Mouse (Mus musculus): ENCODE data around the gene Eea1. TPM values are rescaled to one million over a fixed set of nuclear protein-coding genes. Genes with fewer than 3 reads are reported as not detected.
"Not testable (repeated sequence)": the region's sequence is repeated elsewhere in the genome, so short reads cannot be mapped to it uniquely, and the experiment has no call there.

Eea1 gene
- polyA plus RNA-seq, 1 experiment from 2014 or later: 25.6 TPM

GRCm38 (mm10) chr10:96076461-96076860 is 136.0 kb downstream of the Eea1 start:
- 25% methylated on average over 3 of the region's 3 CpGs for WGBS
- H3K4me2 ChIP-seq: no peak overlapping the region
- H3K4me1 ChIP-seq: peaks cover 12% of the 10 kb centered on the region
- H3K4me3 ChIP-seq (replicated peaks): no peak overlapping the region
- ATAC-seq (ENCODE audit: low FRiP score): no peak
- no peak overlapping the region for H3K27ac ChIP-seq (replicated peaks)
- no peaks in the 10 kb centered on the region for H3K36me3 ChIP-seq
- no peaks in the 10 kb centered on the region for H3K9me3 ChIP-seq (replicated peaks)
- H3K27me3 ChIP-seq (replicated peaks): no peaks in the 10 kb centered on the region
- no peak overlapping the region for H3K9ac ChIP-seq (replicated peaks)

- H3K27ac ChIP-seq (replicated peaks); H3K27me3 ChIP-seq (replicated peaks); H3K9me3 ChIP-seq (replicated peaks); H3K4me3 ChIP-seq (replicated peaks); H3K9ac ChIP-seq (replicated peaks); H3K36me3 ChIP-seq; H3K4me2 ChIP-seq: not testable (repeated sequence)
- 87% methylated on average over 6 of the region's 6 CpGs for WGBS
- peaks cover 12% of the 10 kb centered on the region for H3K4me1 ChIP-seq
- ATAC-seq (ENCODE audit: low FRiP score): peak; percentile 100
Measured at GRCm38 (mm10) chr10:96077480-96078066, 137.1 kb downstream of the Eea1 start.

DNA sequence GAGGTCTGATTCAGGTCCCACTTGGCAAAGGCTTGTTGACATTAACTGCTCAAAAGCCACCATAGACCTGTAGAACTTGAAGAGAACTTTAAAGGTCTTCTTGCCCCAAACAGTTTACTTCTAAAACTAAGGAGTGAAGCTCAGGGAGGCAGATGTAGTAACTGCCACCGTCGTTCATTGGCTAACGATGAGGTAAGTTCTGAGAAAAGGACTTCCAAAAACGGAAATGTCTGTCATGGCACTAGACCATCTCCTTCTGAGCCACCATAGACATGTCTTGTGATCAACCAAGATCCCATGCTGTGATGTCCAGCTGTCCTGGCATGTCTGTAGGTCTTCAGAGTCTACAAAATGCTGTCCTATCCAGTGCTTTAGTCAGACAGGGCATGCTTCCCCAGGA is 139.4 kb downstream of the Eea1 start:
- Histone ChIP-seq H3K4me2 (no peak overlapping the region), H3K27me3 (replicated peaks) (no peaks in the 10 kb centered on the region), H3K36me3 (no peaks in the 10 kb centered on the region), H3K4me1 (peaks cover 12% of the 10 kb centered on the region), H3K9ac (replicated peaks) (no peak overlapping the region), H3K9me3 (replicated peaks) (no peaks in the 10 kb centered on the region), H3K27ac (replicated peaks) (no peak overlapping the region), H3K4me3 (replicated peaks) (no peak overlapping the region)
- ATAC-seq (ENCODE audit: low FRiP score): no peak
- WGBS: 92% methylated on average over 4 of the region's 4 CpGs

DNA sequence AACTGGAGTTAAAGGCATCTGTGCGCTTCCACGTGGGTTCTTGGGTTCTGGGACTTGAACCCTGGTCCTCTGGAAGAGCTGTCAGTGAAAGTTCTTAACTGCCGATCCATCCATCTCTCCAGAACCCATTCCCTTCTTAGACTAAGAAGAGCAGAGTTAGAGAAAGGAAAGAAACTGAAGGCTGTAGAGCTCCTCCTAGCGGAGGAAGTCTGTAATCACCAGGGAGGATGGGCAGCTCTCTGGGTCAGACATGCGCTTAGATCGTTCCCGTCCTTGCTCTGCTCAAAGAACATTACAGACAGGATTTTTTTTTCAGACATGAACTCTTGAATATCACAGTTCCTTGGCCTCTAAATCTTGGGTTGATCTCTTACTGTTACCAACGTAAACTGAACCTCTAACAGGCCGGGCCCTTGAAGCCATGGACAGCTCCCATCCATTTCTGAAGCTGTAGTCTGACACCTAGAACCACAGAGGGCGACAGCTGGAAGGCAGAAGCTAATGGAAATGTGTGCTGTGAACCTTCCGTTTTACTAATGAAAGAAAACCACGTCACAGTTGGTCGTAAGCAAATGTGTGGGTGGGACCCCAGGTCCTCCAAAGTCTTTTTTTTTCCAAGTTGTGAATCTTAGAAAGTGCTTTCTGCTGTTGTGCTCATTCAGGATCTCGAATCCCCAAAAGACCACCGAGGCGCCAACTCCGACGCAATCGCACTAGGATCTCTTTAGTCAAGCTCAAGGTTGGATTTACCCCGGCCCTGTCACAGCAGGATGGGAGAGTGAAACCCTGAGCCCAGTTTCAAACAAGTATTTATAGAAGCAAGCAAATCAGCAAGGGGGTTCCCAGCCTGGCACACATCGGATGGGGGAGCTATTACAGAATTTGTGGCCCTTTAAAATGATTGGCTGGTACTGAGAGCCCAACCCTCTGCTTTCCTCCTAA is 140.3 kb downstream of the Eea1 start:
- Histone ChIP-seq H3K9me3 (replicated peaks) (no peaks in the 10 kb centered on the region), H3K4me2 (no peak overlapping the region), H3K27me3 (replicated peaks) (no peaks in the 10 kb centered on the region), H3K27ac (replicated peaks) (no peak overlapping the region), H3K4me3 (replicated peaks) (no peak overlapping the region), H3K36me3 (no peaks in the 10 kb centered on the region), H3K4me1 (peaks cover 9% of the 10 kb centered on the region), H3K9ac (replicated peaks) (no peak overlapping the region)
- WGBS: 66% methylated on average over 21 of the region's 21 CpGs
- ATAC-seq (ENCODE audit: low FRiP score): no peak

DNA sequence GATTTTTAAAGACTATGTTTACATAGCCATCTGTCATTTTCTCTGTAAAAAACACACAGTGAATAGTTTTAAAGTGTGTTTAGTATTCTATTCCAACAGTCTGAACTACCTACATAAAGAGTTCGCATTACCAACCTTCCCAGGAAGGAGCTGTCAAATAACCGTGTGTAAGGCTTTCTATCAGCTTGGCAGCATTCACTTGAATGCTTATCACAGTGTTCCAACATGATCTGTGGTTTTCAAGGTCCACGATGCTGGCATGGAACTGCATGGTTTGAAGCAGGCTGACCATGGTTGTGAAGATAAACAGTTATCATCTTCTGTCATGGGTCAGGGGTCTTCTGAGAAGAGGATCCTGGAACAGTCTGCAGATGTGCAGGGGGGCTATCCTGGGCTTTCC is 141.8 kb downstream of the Eea1 start:
- no peak overlapping the region for H3K9ac ChIP-seq (replicated peaks)
- no peak overlapping the region for H3K27ac ChIP-seq (replicated peaks)
- no peak overlapping the region for H3K4me3 ChIP-seq (replicated peaks)
- no peak overlapping the region for H3K4me2 ChIP-seq
- no peak for ATAC-seq (ENCODE audit: low FRiP score)
- H3K36me3 ChIP-seq: no peaks in the 10 kb centered on the region
- whole genome bisulfite sequencing: 90% methylated on average over 3 of the region's 3 CpGs
- no peaks in the 10 kb centered on the region for H3K4me1 ChIP-seq
- H3K27me3 ChIP-seq (replicated peaks): no peaks in the 10 kb centered on the region
- H3K9me3 ChIP-seq (replicated peaks): no peaks in the 10 kb centered on the region

DNA sequence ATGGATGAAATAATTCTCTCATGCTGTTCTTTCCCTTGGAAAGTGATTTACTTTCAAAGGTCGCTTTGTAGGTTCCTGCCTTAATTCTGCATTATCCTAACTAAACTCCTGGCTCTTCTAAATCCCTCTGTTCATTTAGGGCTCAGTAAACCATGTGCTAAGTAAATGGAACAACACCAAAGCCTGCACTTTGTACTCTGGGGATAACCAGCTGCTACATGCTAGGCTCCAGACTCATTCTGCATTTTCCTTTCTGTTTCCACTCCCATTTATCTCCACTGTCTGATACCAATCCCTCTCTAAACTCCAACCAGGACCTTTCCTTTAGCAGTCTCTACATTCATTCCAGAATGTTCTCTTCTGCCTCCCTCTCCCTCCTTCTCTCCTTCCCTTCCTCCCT is 149.3 kb downstream of the Eea1 start:
- Histone ChIP-seq H3K4me1 (peaks cover 5% of the 10 kb centered on the region), H3K9ac (replicated peaks) (no peak overlapping the region), H3K4me3 (replicated peaks) (no peak overlapping the region), H3K27me3 (replicated peaks) (no peaks in the 10 kb centered on the region), H3K36me3 (no peaks in the 10 kb centered on the region), H3K27ac (replicated peaks) (no peak overlapping the region), H3K4me2 (no peak overlapping the region), H3K9me3 (replicated peaks) (no peaks in the 10 kb centered on the region)
- 70% methylated on average over 1 of the region's 1 CpGs for WGBS
- ATAC-seq (ENCODE audit: low FRiP score): no peak

GRCm38 (mm10) chr10:96090388-96090787 is 149.9 kb downstream of the Eea1 start:
- WGBS: 68% methylated on average over 3 of the region's 3 CpGs
- H3K27ac ChIP-seq (replicated peaks): no peak overlapping the region
- no peak for ATAC-seq (ENCODE audit: low FRiP score)

DNA sequence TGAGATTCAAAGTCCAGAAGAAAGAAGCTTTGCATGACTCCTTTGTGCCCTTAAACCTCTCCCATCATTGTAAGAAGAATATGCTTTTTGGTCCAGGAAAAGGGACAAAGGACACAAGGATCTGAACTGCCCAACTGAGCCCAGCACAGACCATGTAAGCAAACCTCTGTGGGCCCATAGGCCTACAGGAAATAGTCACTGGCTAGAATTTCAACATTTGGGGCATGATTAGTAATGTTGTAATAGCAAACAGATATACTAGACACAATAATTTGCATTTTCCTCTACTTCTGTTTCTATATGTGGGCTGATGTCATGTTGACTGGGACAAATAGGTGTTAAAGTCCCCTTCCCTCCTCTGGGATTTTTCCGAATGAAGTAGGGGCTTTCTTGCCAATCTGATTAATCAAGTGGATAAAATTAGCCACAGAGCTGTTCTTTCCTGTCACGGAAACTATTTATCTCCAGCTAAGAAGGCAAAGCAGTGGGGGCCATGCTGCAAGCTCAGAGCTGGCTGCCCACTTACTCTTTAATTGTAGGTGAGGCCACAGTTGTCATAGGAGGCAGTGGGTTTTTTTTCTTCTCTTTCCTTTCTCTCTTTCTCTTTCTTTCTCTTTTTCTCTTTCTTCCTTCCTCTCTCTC is 153.6 kb downstream of the Eea1 start:
- ATAC-seq (ENCODE audit: low FRiP score): no peak
- H3K4me1 ChIP-seq: peaks cover 5% of the 10 kb centered on the region
- WGBS: 41% methylated on average over 2 of the region's 2 CpGs
- no peak overlapping the region for H3K4me2 ChIP-seq
- no peak overlapping the region for H3K27ac ChIP-seq (replicated peaks)
- H3K27me3 ChIP-seq (replicated peaks): no peaks in the 10 kb centered on the region
- no peak overlapping the region for H3K4me3 ChIP-seq (replicated peaks)
- H3K9ac ChIP-seq (replicated peaks): no peak overlapping the region
- no peaks in the 10 kb centered on the region for H3K9me3 ChIP-seq (replicated peaks)
- no peaks in the 10 kb centered on the region for H3K36me3 ChIP-seq

More at GRCm38 (mm10) chr10:96090388-96090787, 149.9 kb downstream of the Eea1 start:
- H3K4me2 ChIP-seq: no peak overlapping the region
- H3K4me1 ChIP-seq: peaks cover 5% of the 10 kb centered on the region
- H3K27me3 ChIP-seq (replicated peaks): no peaks in the 10 kb centered on the region
- no peak overlapping the region for H3K4me3 ChIP-seq (replicated peaks)
- no peak overlapping the region for H3K9ac ChIP-seq (replicated peaks)
- no peaks in the 10 kb centered on the region for H3K9me3 ChIP-seq (replicated peaks)
- no peaks in the 10 kb centered on the region for H3K36me3 ChIP-seq

DNA sequence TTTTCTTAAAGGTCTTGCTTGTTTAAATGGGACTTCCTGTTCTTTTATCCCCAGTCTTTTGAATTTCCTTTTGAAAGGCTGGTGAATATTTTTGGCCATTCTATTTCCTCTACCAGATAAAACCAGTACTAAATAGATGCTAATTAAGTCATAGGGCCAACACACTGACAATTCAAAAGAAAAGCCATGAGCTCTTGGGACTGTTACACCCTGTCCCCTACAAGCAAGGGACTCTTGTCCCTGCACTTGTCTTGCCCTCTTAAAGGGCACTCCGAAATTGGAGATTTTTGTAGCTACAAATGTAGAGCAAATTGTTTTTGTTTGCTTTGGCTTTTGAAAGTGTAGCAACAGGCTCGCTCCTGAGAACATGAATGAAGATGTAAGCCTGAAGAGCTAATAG is 154.1 kb downstream of the Eea1 start:
- H3K36me3 ChIP-seq: no peaks in the 10 kb centered on the region
- H3K4me3 ChIP-seq (replicated peaks): no peak overlapping the region
- no peaks in the 10 kb centered on the region for H3K9me3 ChIP-seq (replicated peaks)
- H3K4me1 ChIP-seq: peaks cover 5% of the 10 kb centered on the region
- H3K27ac ChIP-seq (replicated peaks): no peak overlapping the region
- ATAC-seq (ENCODE audit: low FRiP score): no peak
- WGBS: 75% methylated on average over 2 of the region's 2 CpGs
- no peaks in the 10 kb centered on the region for H3K27me3 ChIP-seq (replicated peaks)
- no peak overlapping the region for H3K9ac ChIP-seq (replicated peaks)
- no peak overlapping the region for H3K4me2 ChIP-seq

Other genes starting within 250 kb of the Eea1 start
- gene Gm33543, start 97.7 kb upstream of the Eea1 start, polyA plus RNA-seq (2015; fragmentation: Nextera tagmentation; extraction: Ambion mirVana): not detected in 2 replicates
- gene Gm5426, start 196.0 kb downstream of the Eea1 start, polyA plus RNA-seq (2015; fragmentation: Nextera tagmentation; extraction: Ambion mirVana): not detected in 2 replicates

Data from neural tube, embryonic 15.5 days (tissue).